Mouse (Mus musculus) midbrain, embryonic 15.5 days (tissue): ENCODE data around the gene Mknk2. TPM values are rescaled to one million over a fixed set of nuclear protein-coding genes. Genes with fewer than 3 reads are reported as not detected.

Experiments
- ATAC-seq: fragments of 200-750 bp; cut with Nextera tagmentation; replicated peaks from 2 replicates; pipeline ENCODE4 v1.8.0; 2017; ENCODE audit warnings: moderate TSS enrichment
- H3K27ac ChIP-seq: fragments of 300-500 bp; sonication (generic); 2 replicates; pipeline ENCODE4 v1.5.1; 2015; ENCODE audit warnings: mild to moderate bottlenecking, inconsistent platforms
- H3K27me3 ChIP-seq: fragments of 300-500 bp; sonication (generic); replicated peaks from 2 replicates; pipeline ENCODE4 v1.6.1; 2015; ENCODE audit warnings: inconsistent platforms
- H3K36me3 ChIP-seq: fragments of 300-500 bp; sonication (generic); replicated peaks from 2 replicates; pipeline ENCODE4 v1.6.1; 2015; ENCODE audit warnings: inconsistent platforms
- H3K4me1 ChIP-seq: fragments of 300-500 bp; sonication (generic); 2 replicates; pipeline ENCODE4 v1.6.1; 2015; ENCODE audit warnings: inconsistent platforms
- H3K4me2 ChIP-seq: fragments of 300-500 bp; sonication (generic); 2 replicates; pipeline ENCODE4 v1.6.1; 2015; ENCODE audit warnings: inconsistent platforms, mild to moderate bottlenecking, moderate library complexity
- H3K4me3 ChIP-seq: fragments of 300-500 bp; sonication (generic); 2 replicates; pipeline ENCODE4 v1.5.1; 2015; ENCODE audit warnings: mild to moderate bottlenecking, inconsistent platforms
- H3K9ac ChIP-seq: fragments of 300-500 bp; sonication (generic); 2 replicates; pipeline ENCODE4 v1.6.1; 2015; ENCODE audit warnings: mild to moderate bottlenecking, inconsistent platforms
- H3K9me3 ChIP-seq: fragments of 300-500 bp; sonication (generic); 2 replicates; pipeline ENCODE4 v1.6.1; 2016; ENCODE audit warnings: inconsistent platforms
- WGBS: fragments of 180-500 bp; shearing (Covaris S2); methylation state at CpG from one replicate; pipeline ENCODE4 v1.1.7; 2015; ENCODE audit warnings: mixed read lengths; 5-methylcytosine and 5-hydroxymethylcytosine counted together
- polyA plus RNA-seq: library from polyadenylated mRNA; unstranded; fragments of >200 nt; fragmentation: Nextera tagmentation; extraction: Ambion mirVana; gene quantifications from 2 replicates; pipeline ENCODE4 v1.2.1, GENCODE M21; 2015

Gene Mknk2
- polyA plus RNA-seq, result 61.5 and 66.6 TPM in 2 replicates

DNA sequence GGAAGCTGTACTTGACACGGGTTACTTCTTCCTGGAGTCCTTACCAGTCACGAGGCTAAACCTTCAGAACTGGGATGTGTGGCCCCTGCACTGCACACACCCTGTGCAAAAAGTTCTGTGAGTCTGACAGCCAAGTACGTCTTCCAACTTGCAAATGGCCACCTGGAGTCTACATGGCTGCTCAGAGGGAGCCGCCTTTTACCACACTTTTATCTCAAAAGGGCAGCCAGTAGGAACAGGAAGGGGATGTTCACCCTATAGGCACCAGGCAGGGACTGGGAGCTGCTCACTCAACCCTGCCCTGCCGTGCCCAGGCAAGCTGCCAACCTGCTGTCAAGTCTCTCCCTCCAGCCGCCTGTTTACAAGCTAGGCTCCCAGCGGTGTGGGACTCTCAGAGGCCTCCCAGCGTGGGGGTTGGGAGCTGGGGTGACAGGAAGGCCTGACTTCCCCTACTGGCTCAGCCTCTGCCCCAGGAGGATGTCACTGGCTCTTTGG is at the start of gene Mknk2:
Gene Mknk2 (minus strand): TSS at position 171 of the 495 bp plus-strand sequence.
- no peaks in the 10 kb centered on the region for H3K36me3 ChIP-seq
- H3K4me1 ChIP-seq, result peaks cover 45% of the 10 kb centered on the region
- H3K27ac ChIP-seq, result peak within 1 kb of the TSS; percentile 96
- peak within 1 kb of the TSS; percentile 94 for H3K4me3 ChIP-seq
- 26% methylated on average over 8 of the region's 8 CpGs for WGBS
- H3K9ac ChIP-seq, result peak within 1 kb of the TSS; percentile 72
- no peaks in the 10 kb centered on the region for H3K27me3 ChIP-seq
- peak within 1 kb of the TSS; percentile 82 for H3K4me2 ChIP-seq
- no peak for ATAC-seq
- no peaks in the 10 kb centered on the region for H3K9me3 ChIP-seq

- H3K27ac ChIP-seq, result no peak overlapping the region
- H3K4me1 ChIP-seq, result no peaks in the 10 kb centered on the region
- H3K4me2 ChIP-seq, result no peak overlapping the region
- WGBS, result 79% methylated on average over 1 of the region's 1 CpGs
- H3K36me3 ChIP-seq, result peaks cover 91% of the 10 kb centered on the region
- H3K9me3 ChIP-seq, result no peaks in the 10 kb centered on the region
- no peak for ATAC-seq
- H3K27me3 ChIP-seq, result no peaks in the 10 kb centered on the region
- no peak overlapping the region for H3K4me3 ChIP-seq
- H3K9ac ChIP-seq, result no peak overlapping the region
Measured at GRCm38 (mm10) chr10:80717281-80717680, 39.4 kb upstream of the Mknk2 start.

GRCm38 (mm10) chr10:80710834-80711233 is 32.9 kb upstream of the Mknk2 start:
- Histone ChIP-seq H3K27me3 (no peaks in the 10 kb centered on the region), H3K36me3 (peaks cover 80% of the 10 kb centered on the region), H3K9ac (no peak overlapping the region), H3K9me3 (no peaks in the 10 kb centered on the region), H3K4me3 (no peak overlapping the region), H3K27ac (no peak overlapping the region), H3K4me1 (no peaks in the 10 kb centered on the region), H3K4me2 (no peak overlapping the region)
- ATAC-seq, result no peak
- WGBS, result 93% methylated on average over 3 of the region's 3 CpGs

- ATAC-seq, result no peak
- H3K27ac ChIP-seq, result no peak overlapping the region
- no peak overlapping the region for H3K4me2 ChIP-seq
- H3K9me3 ChIP-seq, result no peaks in the 10 kb centered on the region
- WGBS, result 76% methylated on average over 3 of the region's 3 CpGs
- H3K4me3 ChIP-seq, result no peak overlapping the region
- no peaks in the 10 kb centered on the region for H3K27me3 ChIP-seq
- no peak overlapping the region for H3K9ac ChIP-seq
- peaks cover 26% of the 10 kb centered on the region for H3K4me1 ChIP-seq
- peaks cover 35% of the 10 kb centered on the region for H3K36me3 ChIP-seq
Measured at GRCm38 (mm10) chr10:80705479-80705878, 27.6 kb upstream of the Mknk2 start.

DNA sequence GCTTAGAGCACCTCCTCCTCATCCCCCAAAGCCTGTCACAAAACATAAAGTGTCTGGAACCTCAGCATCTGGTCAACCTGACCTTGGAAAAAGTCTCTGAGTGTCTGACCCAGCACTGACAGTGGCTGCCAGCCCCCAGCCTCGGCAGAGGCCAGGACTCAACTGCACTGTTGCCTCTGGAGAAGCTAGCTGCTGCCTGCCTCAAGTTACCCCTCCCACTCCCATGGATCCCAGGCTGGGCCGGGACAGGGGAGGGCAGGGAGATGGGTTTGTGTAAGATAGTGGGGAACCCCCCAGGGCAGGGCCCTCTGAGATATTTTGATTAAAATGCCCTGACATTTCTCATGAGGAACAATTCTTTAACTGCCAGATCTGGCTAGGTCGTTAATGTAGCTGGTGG is 27.1 kb upstream of the Mknk2 start:
- ATAC-seq, result no peak
- WGBS, result 77% methylated on average over 3 of the region's 3 CpGs
- peaks cover 31% of the 10 kb centered on the region for H3K36me3 ChIP-seq
- no peak overlapping the region for H3K4me3 ChIP-seq
- no peak overlapping the region for H3K9ac ChIP-seq
- H3K27me3 ChIP-seq, result no peaks in the 10 kb centered on the region
- H3K27ac ChIP-seq, result no peak overlapping the region
- no peaks in the 10 kb centered on the region for H3K9me3 ChIP-seq
- no peak overlapping the region for H3K4me2 ChIP-seq
- H3K4me1 ChIP-seq, result peaks cover 30% of the 10 kb centered on the region

GRCm38 (mm10) chr10:80704418-80704817 is 26.5 kb upstream of the Mknk2 start:
- 81% methylated on average over 5 of the region's 5 CpGs for WGBS
- no peak overlapping the region for H3K9ac ChIP-seq
- ATAC-seq, result no peak

DNA sequence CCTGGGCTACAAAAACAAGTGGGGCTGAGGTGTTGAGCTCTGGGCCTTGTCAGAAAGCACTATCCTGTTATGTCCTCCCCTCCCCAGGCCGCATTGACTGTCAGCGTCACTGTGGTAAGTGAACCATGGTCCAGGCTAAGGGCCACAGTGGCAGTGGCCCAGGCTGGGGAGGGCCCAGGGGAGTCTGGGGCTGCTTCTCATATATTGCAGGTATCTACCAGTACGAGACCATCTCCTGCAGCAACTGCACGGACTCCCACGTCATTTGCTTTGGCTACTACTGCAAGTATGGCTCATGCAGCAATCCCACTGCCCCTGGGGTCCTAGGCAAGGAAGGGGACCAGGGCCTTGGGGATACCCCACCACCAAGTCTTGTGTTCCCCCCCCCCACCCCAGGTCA is 25.7 kb upstream of the Mknk2 start:
- no peaks in the 10 kb centered on the region for H3K9me3 ChIP-seq
- peak overlapping the region; percentile 66 for H3K4me2 ChIP-seq
- H3K27me3 ChIP-seq, result no peaks in the 10 kb centered on the region
- peaks cover 34% of the 10 kb centered on the region for H3K4me1 ChIP-seq
- ATAC-seq, result no peak
- H3K36me3 ChIP-seq, result peaks cover 17% of the 10 kb centered on the region
- H3K4me3 ChIP-seq, result peak overlapping the region; percentile 79
- H3K9ac ChIP-seq, result no peak overlapping the region
- WGBS, result 93% methylated on average over 5 of the region's 5 CpGs
- peak overlapping the region; percentile 89 for H3K27ac ChIP-seq

More at GRCm38 (mm10) chr10:80704418-80704817, 26.5 kb upstream of the Mknk2 start:
- Histone ChIP-seq H3K9me3 (no peaks in the 10 kb centered on the region), H3K27me3 (no peaks in the 10 kb centered on the region), H3K27ac (no peak overlapping the region), H3K36me3 (peaks cover 25% of the 10 kb centered on the region), H3K4me2 (no peak overlapping the region), H3K4me3 (no peak overlapping the region), H3K4me1 (peaks cover 34% of the 10 kb centered on the region)

DNA sequence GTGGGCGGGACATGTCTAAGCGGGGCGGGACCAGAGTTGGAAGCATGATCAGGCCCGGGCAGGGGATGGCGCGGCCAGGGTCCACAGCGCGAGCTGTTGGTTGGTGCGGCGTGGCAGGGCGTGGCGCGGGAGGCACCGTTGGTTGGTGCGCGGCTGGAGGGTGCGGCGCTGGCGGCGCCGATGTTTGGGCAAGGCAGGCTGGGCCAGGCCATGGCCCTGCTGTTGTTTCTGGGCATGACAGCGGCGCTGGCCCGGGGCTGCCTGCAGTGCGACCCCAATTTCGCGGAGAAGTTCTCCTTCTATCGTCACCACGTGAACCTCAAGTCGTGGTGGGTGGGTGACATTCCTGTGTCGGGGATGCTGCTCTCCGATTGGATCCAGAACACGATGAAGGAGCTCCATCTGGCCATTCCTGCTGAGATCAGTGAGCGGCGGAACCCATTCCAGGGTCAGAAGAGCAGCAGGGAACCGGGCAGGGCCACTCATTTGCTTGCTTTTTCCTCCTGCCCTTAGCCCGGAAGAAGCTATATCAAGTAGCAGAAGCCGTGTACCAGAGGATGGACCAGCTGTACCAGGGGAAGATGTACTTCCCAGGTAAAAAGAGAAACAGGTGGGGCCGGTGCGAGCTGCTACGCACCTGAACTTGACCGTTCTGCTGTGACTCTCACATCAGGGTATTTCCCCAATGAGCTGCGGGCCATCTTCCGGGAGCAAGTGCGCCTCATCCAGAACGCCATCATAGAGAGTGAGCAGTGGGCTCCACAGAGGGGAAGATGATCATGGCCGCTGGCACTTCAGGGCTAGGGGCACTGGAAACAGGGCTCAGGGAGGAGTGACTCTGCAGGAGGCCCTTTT is 24.9 kb upstream of the Mknk2 start:
- peaks cover 9% of the 10 kb centered on the region for H3K36me3 ChIP-seq
- H3K4me1 ChIP-seq, result peaks cover 40% of the 10 kb centered on the region
- no peaks in the 10 kb centered on the region for H3K9me3 ChIP-seq
- WGBS, result 3% methylated on average over 47 of the region's 47 CpGs
- H3K4me2 ChIP-seq, result peak overlapping the region; percentile 66
- no peaks in the 10 kb centered on the region for H3K27me3 ChIP-seq
- H3K9ac ChIP-seq, result peak overlapping the region; percentile 42
- H3K27ac ChIP-seq, result peak overlapping the region; percentile 89
- peak; percentile 88 for ATAC-seq
- H3K4me3 ChIP-seq, result peak overlapping the region; percentile 79

DNA sequence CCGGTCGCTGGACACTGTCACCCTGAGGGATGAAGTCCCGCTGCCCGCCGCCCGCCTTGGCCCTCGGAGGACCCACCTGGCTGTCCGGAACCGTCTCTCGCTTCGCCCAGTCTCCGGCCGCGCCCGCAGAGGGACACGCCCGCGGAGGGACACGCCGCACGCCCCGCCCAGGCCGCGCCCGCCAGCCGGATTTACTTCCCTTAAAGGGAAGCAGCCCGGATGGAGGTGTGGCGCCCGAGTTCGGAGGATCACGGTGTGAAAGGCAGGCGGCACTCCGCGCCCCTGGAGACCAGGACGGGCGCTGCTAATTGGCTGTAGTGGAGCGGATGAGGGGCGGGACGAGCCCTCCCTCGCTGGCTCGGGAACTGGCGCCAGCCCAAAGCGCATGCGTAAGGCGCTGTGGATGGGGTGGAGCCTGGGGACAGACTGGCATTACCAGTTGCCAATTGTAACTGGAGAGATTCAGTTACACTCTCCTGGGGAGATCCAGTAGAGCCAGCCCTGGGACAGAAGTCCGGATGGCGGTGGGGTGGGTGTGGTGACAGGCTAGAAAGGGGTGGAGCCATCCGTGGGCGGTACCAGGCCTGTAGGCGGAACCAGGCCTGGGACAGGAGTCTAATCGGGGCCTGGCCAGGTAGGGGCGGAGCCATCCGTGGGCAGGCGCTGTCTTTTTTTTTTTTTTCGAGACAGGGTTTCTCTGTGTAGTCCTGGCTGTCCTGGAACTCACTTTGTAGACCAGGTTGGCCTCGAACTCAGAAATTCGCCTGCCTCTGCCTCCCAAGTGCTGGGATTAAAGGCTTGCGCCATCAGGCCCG is 24.0 kb upstream of the Mknk2 start, which contains the start of the genes Mob3a and Izumo4:
Gene Mob3a (minus strand): TSS at position 257 of the 815 bp plus-strand sequence.
Gene Izumo4 (plus strand): TSS at position 464 of the 815 bp plus-strand sequence.
- WGBS, result under 1% methylated on average over 59 of the region's 59 CpGs
- peak; percentile 96 for ATAC-seq
- peak within 1 kb of the TSS; percentile 79 for H3K4me3 ChIP-seq
- no peaks in the 10 kb centered on the region for H3K27me3 ChIP-seq
- H3K4me1 ChIP-seq, result peaks cover 41% of the 10 kb centered on the region
- H3K36me3 ChIP-seq, result peaks cover 7% of the 10 kb centered on the region; the same call in 1 of the 2 replicates
- H3K9me3 ChIP-seq, result no peaks in the 10 kb centered on the region
- H3K4me2 ChIP-seq, result peak within 1 kb of the TSS; percentile 66
- peak within 1 kb of the TSS; percentile 89 for H3K27ac ChIP-seq
- H3K9ac ChIP-seq, result peak within 1 kb of the TSS; percentile 69

DNA sequence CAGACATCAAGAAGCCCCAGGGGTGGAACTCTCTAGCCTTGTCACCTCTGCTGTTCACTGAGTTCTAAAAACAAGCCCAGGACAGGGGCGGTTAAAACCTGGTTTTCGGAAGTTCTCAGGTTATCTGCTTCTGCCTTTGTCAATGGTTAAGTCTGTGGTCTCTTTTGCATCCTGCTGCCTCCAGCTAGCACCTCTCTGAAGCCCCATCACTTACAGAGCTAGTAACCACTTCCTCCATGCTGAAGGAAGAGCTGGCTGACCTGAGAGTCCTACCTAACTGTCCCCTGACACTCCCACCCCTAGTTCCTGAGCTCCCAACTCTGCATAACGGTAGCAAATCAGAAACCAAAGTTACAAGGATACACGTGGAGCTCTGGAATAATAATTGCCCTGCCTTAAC is 22.8 kb upstream of the Mknk2 start:
- peak overlapping the region; percentile 69; the same call in 1 of the 2 replicates for H3K9ac ChIP-seq

DNA sequence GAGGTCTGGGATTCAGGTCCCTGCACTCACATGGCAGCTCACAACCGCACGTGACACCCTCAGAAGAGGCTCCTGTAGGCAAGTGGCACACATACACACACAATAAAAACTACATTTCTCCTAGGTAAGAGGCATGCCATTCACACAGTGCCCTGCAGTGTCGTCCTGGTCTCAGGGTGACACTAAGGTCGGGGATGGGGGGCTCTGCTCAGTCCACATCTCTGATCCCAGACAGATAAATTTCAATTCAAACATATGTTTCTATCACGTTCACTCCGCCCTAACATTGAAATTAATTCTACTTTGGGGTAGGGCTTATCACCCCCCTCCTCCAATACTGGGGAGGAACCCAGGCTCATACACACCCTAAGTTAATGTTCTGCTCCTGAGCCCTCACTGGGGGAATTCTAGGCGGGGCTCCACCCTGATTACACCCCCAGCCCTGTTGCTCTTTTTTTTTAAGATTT is 22.2 kb upstream of the Mknk2 start:
- Histone ChIP-seq H3K9ac (no peak overlapping the region), H3K27me3 (no peaks in the 10 kb centered on the region), H3K36me3 (no peaks in the 10 kb centered on the region), H3K4me1 (peaks cover 41% of the 10 kb centered on the region), H3K4me3 (no peak overlapping the region; the same call in 1 of the 2 replicates), H3K4me2 (peak overlapping the region; percentile 66; the same call in 1 of the 2 replicates), H3K9me3 (no peaks in the 10 kb centered on the region), H3K27ac (no peak overlapping the region)
- no peak for ATAC-seq
- WGBS, result 88% methylated on average over 7 of the region's 7 CpGs

More for the DNA sequence above, 22.8 kb upstream of the Mknk2 start:
- no peak for ATAC-seq
- 47% methylated on average over 4 of the region's 4 CpGs for WGBS
- Histone ChIP-seq H3K27ac (peak overlapping the region; percentile 89; the same call in 1 of the 2 replicates), H3K36me3 (no peaks in the 10 kb centered on the region), H3K4me3 (peak overlapping the region; percentile 79), H3K27me3 (no peaks in the 10 kb centered on the region), H3K9me3 (no peaks in the 10 kb centered on the region), H3K4me1 (peaks cover 41% of the 10 kb centered on the region), H3K4me2 (peak overlapping the region; percentile 66)

DNA sequence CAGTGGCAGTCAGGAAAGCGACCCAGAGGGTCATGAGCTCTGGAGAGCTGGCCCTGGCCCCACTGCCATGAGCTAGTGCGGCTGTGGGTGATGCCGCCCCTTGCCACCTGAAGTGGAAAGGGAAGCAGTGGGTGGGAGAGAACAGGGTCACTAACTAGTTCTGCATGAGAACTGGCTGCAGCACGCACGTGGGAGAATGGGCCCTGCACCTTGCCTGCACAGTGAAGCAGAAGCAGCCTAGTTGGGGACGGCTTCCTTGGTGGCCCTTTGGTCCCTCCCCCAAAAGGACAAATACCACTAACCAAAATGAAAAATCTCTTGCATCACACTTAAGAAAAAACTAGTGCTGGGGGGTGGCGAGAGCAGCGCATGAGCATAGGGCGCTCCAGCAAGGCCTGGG is 20.7 kb upstream of the Mknk2 start:
- ATAC-seq, result no peak
- 95% methylated on average over 9 of the region's 9 CpGs for WGBS
- no peak overlapping the region for H3K4me3 ChIP-seq
- no peaks in the 10 kb centered on the region for H3K9me3 ChIP-seq
- no peak overlapping the region; the same call in 1 of the 2 replicates for H3K9ac ChIP-seq
- H3K4me2 ChIP-seq, result no peak overlapping the region
- H3K36me3 ChIP-seq, result 0 out of 2 replicates have a peak, but pooled peaks cover 3% of the 10 kb centered on the region
- H3K27ac ChIP-seq, result no peak overlapping the region
- H3K4me1 ChIP-seq, result peaks cover 35% of the 10 kb centered on the region
- no peaks in the 10 kb centered on the region for H3K27me3 ChIP-seq
